Mouse (Mus musculus) left cerebral cortex, adult 2 months (tissue): ENCODE measurements around the gene Il23a. TPM values are rescaled to one million over a fixed set of nuclear protein-coding genes. Genes with fewer than 3 reads are reported as not detected.
"Not testable (repeated sequence)": the region's sequence is repeated elsewhere in the genome, so short reads cannot be mapped to it uniquely, and the experiment has no call there.

Experiments used
- DNase-seq, 2 experiments: peaks; one replicate each; pipeline ENCODE4 v3.0.0; 2021 to 2022; ENCODE audit warnings: low spot score in 2 of 2, mixed read lengths in 1 of 2; ENCODE audit errors: extremely low spot score in 1 of 2
- H3K27ac ChIP-seq: fragments of 200-600 bp; 2 replicates; pipeline ENCODE4 v1.8.1; 2022
- H3K4me3 ChIP-seq: fragments of 200-600 bp; 2 replicates; pipeline ENCODE4 v1.8.1; 2022
- CTCF ChIP-seq: fragments of 200-600 bp; IDR thresholded peaks from 2 replicates; pipeline ENCODE4 v1.8.1; 2022; ENCODE audit warnings: antibody characterized with exemption, mild to moderate bottlenecking, moderate library complexity
- intact Hi-C: fragments of 180-260 bp; cut with DNase I; formaldehyde crosslinking; loops from one replicate; pipeline ENCODE4 v1.15.1; 2025
- total RNA-seq, 2 experiments: library from RNA; stranded (reverse); gene quantifications; 2 replicates each; pipeline ENCODE4 v1.2.3; 2021

Il23a gene
- total RNA-seq, 2 experiments from 2014 or later: not detected

DNA sequence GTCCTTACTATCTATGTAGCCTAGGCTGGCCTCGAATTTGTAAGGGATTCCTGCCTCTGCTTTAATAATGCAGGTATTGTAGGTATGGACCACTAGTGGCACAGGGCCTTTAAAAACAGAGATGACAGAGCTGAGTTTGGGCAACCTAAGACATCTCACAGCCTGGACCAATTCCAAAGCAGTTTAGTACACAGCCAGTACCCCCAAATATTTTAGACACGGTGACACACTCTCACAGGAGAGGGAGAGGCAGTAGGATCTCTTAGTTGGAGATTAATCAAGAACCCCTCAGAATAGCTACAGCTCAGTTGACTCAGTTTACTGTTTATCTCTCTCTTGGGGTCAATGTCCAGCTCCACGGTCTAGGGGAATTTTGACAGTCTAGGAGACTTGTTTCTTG is 3.8 kb upstream of the Il23a start:
- intact Hi-C loops: no loop called here
- Histone ChIP-seq H3K27ac (peak overlapping the region; percentile 99), H3K4me3 (peak overlapping the region; percentile 82)
- DNase-seq: no peak
- no peak for TF ChIP-seq CTCF

DNA sequence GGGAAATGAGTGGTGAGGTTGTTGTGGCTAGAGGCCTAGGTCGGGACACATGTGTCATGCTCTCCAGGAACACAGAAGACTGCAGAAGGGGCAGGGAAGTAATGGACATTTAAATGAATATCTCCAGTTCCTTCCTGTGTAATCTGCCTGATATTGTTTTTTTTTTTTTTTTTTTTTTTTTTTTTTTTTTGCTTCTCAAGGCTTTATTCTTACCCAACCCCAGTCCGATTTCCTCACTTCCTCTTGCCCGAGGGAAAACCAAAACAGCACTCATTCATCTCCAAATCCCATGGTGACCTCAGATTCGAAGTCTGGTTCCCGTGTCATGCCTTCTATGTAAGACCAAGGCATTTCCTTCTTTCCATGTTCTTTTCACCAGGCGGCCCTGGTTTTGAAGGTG is 309 bp downstream of the Il23a start:
- TF ChIP-seq CTCF: no peak
- no peak overlapping the region for H3K4me3 ChIP-seq
- intact Hi-C loops: no loop called here

DNA sequence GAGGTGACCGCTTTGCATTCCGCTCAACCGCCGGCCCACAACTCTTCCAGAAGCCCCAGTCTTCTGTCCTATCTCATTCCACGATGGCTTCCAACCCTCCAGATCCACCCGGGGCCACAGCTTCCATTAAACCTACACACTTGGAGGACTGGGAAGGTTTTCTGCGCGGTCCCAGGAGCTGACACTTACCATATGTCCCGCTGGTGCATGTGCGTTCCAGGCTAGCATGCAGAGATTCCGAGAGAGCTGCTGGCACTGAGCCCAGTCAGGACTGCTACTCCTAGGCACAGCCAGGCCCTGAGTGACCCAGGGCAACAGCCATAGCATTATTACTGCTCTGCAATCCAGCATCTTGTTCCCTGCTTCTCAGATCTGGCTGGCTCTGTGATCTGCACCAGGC is 930 bp downstream of the Il23a start:
- no peak for TF ChIP-seq CTCF
- Histone ChIP-seq H3K4me3 (no peak overlapping the region), H3K27ac (no peak overlapping the region)
- intact Hi-C loops: no loop called here
- DNase-seq: no peak

More for the DNA sequence above, 309 bp downstream of the Il23a start:
- DNase-seq: no peak
- no peak overlapping the region for H3K27ac ChIP-seq

DNA sequence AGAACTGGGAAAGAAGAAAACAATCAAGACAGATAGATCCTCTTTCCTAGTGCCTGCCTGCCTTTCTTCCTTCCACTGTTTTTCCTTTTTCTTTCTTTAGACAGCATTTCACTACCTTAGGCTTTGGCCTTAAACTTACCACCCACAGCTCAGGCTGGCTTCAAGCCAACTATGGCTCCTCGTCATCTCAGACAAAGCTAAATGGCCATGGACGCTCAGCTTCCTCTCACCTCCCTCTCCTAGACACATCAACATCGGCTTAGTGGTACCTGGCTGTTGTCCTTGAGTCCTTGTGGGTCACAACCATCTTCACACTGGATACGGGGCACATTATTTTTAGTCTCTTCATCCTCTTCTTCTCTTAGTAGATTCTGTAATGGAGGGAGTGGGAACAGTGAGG is 1.3 kb downstream of the Il23a start:
- intact Hi-C loops: no loop called here
- no peak for TF ChIP-seq CTCF
- no peak overlapping the region for H3K27ac ChIP-seq
- DNase-seq: no peak
- no peak overlapping the region for H3K4me3 ChIP-seq

- H3K4me3 ChIP-seq: no peak overlapping the region
- DNase-seq: no peak
- intact Hi-C loops: no loop called here
- no peak overlapping the region for H3K27ac ChIP-seq
- TF ChIP-seq CTCF: no peak
Measured at GRCm38 (mm10) chr10:128296370-128297090, 2.0 kb downstream of the Il23a start.

DNA sequence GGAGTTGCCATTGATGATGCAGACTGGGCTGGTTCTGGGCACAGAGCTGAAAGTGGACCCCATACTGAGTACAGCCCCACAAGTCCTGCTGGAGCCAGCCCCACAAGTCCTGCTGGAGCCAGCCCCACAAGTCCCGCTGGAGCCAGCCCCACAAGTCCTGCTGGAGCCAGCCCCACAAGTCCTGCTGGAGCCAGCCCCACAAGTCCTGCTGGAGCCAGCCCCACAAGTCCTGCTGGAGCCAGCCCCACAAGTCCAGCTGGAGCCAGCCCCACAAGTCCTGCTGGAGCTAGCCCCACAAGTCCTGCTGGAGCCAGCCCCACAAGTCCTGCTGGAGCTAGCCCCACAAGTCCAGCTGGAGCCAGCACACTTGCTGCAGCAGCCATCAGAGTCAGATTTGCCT is 8.0 kb downstream of the Il23a start:
- H3K27ac ChIP-seq, DNase-seq, H3K4me3 ChIP-seq, intact Hi-C loops: not testable (repeated sequence)

DNA sequence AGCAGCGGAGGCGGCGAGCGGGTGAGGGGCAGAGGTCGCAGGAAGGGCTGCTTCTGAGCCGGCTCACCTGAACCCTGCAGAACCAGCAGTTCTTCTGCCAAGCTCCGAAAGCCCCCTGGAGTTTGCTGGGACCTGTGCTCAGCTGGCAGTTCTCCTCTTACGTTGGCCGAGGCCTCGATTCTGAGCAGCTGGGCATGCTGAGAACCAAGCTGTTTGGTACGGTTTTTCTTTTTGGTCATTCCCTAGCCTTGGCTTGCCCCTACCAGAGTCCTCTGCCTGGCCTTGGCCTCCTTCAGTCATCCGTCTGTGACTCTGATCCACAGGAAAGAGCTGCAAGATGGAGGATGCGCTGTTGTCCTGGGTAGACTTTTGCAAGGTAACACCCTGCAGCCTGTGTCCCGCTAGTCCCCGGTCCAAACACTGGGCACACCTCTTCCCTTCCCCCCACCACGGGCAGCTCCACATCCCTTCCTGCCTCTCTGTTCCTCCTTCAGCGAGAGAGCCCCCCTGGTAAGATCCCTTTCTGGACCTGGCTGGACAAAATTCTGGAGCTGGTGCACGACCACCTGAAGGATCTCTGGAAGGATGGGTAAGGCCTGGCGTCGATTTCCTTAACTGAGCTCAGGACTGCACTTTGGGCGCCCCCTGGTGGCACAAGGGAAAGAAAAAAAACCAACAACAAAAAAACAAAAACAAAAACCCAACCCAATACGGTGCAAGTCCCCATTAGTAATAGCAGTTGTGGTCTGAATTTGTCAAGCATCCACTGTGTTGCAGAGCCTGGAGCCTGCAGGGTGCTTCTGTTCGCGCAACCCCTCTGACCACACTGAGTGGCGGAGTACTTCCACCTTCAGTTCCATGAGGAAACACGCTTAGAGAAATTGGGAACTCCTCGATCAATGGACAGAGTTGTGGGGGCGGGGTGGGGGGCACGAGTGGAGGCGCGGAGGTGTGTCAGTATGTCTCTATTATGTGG is 14.7 kb downstream of the Il23a start:
- no peak overlapping the region for H3K27ac ChIP-seq

DNA sequence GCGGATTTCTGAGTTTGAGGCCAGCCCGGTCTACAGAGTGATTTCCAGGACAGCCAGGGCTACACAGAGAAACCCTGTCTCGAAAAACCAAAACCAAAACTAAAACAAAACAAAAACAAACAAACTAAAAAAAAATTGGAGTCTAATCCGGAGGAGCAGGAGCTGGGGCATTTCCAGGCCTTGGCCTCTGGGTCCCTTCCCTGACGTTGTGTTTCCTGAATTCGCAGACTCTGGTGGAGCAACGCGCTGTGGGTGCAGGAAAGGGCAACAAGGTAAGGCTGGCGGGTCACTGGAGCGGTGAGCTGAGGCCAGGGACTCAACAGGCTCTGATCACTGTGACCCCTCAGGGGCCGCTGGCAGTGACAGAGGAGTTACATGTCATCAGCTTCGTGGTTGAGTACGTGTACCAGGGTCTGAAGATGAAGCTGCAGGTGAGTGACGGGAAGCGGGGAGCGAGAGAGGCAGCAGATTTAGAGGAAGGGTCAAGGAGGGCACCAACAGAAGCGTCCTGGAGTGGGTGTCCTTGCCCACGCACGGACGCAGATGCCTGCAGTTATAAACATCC is 15.6 kb downstream of the Il23a start:
- intact Hi-C loops: no loop called here
- TF ChIP-seq CTCF: no peak
- no peak for DNase-seq
- H3K27ac ChIP-seq: no peak overlapping the region
- H3K4me3 ChIP-seq: no peak overlapping the region

More for the DNA sequence above, 14.7 kb downstream of the Il23a start:
- H3K4me3 ChIP-seq: no peak overlapping the region
- peak; percentile 84 for TF ChIP-seq CTCF
- intact Hi-C loops: loop anchor here (1.0 kb wide), 1 partner anchor 71 kb away; no protein-coding TSS in a partner anchor
- DNase-seq: peak; percentile 40 to 59

GRCm38 (mm10) chr10:128281682-128282081 is 16.9 kb downstream of the Il23a start:
- H3K27ac ChIP-seq: no peak overlapping the region
- intact Hi-C loops: no loop called here
- DNase-seq: no peak
- no peak overlapping the region for H3K4me3 ChIP-seq
- no peak for TF ChIP-seq CTCF

GRCm38 (mm10) chr10:128280943-128281342 is 17.6 kb downstream of the Il23a start:
- no peak overlapping the region for H3K27ac ChIP-seq
- intact Hi-C loops: no loop called here
- no peak for DNase-seq
- no peak overlapping the region for H3K4me3 ChIP-seq
- TF ChIP-seq CTCF: no peak

- TF ChIP-seq CTCF: no peak
- intact Hi-C loops: no loop called here
- Histone ChIP-seq H3K4me3 (no peak overlapping the region), H3K27ac (no peak overlapping the region)
- no peak for DNase-seq
Measured at GRCm38 (mm10) chr10:128278158-128278557, 20.4 kb downstream of the Il23a start.

- H3K4me3 ChIP-seq, DNase-seq, intact Hi-C loops: not testable (repeated sequence)
Measured at GRCm38 (mm10) chr10:128275374-128275773, 23.2 kb downstream of the Il23a start.

More at GRCm38 (mm10) chr10:128275374-128275773, 23.2 kb downstream of the Il23a start:
- H3K27ac ChIP-seq: not testable (repeated sequence)
